Mouse (Mus musculus): Measurements from ENCODE around the gene Gnmt. TPM values are rescaled to one million over a fixed set of nuclear protein-coding genes. Genes with fewer than 3 reads are reported as not detected.

Gnmt gene
- total RNA-seq, 2 experiments from 2014 or later, result 1.5 to 2.7 TPM

Other genes starting within 250 kb of the Gnmt start
- 1 to 10 TPM in 1 of 2 experiments, under 1 TPM in 1; 0.63 to 1.1 TPM for gene Ttbk1, start 241.5 kb downstream of the Gnmt start, total RNA-seq (2021)
- 1 to 10 TPM; 4.2 to 6.9 TPM for gene Dnph1, start 232.5 kb downstream of the Gnmt start, total RNA-seq (2021)
- 10 to 100 TPM; 21.5 to 25.5 TPM for gene Cul9, start 182.8 kb downstream of the Gnmt start, total RNA-seq (2021)
- gene Srf, start 173.0 kb downstream of the Gnmt start, total RNA-seq (2021), result 10 to 100 TPM; 43.1 to 46.5 TPM
- 10 to 100 TPM in 1 of 2 experiments, 1 to 10 TPM in 1; 6.8 to 11.7 TPM for gene Ptk7, start 99.7 kb downstream of the Gnmt start, total RNA-seq (2021)
- gene Klc4, start 83.1 kb downstream of the Gnmt start, total RNA-seq (2021), result 10 to 100 TPM; 35.3 to 50.3 TPM
- 100 to 1,000 TPM in 1 of 2 experiments, 10 to 100 TPM in 1; 92.6 to 114 TPM for gene Mrpl2, start 82.9 kb downstream of the Gnmt start, total RNA-seq (2021)
- gene Cul7, start 78.8 kb downstream of the Gnmt start, total RNA-seq (2021), result 10 to 100 TPM; 36.3 to 42.2 TPM
- gene Rrp36, start 54.8 kb downstream of the Gnmt start, total RNA-seq (2021), result 10 to 100 TPM; 23.8 to 30.4 TPM
- gene Mea1, start 50.4 kb downstream of the Gnmt start, total RNA-seq (2021), result 100 to 1,000 TPM in 1 of 2 experiments, 10 to 100 TPM in 1; 94.2 to 104 TPM
- 10 to 100 TPM; 59.2 to 75.3 TPM for gene Klhdc3, start 48.3 kb downstream of the Gnmt start, total RNA-seq (2021)
- 10 to 100 TPM; 40.9 to 46.1 TPM for gene Ppp2r5d, start 24.1 kb downstream of the Gnmt start, total RNA-seq (2021)
- gene Pex6, start 17.7 kb downstream of the Gnmt start, total RNA-seq (2021), result 10 to 100 TPM; 59.3 to 64.9 TPM
- 10 to 100 TPM; 49.9 to 55.6 TPM for gene Cnpy3, start 23.0 kb upstream of the Gnmt start, total RNA-seq (2021)
- gene Ptcra, start 34.5 kb upstream of the Gnmt start, total RNA-seq (2021), result not detected
- gene 2310039H08Rik, start 43.5 kb upstream of the Gnmt start, total RNA-seq (2021), result 10 to 100 TPM; 54.1 to 96.1 TPM
- gene Rpl7l1, start 53.5 kb upstream of the Gnmt start, total RNA-seq (2021), result 10 to 100 TPM; 89.0 to 97.3 TPM
- gene Bicral, start 129.3 kb upstream of the Gnmt start, total RNA-seq (2021), result 10 to 100 TPM; 23.0 to 24.3 TPM
- 10 to 100 TPM; 20.9 to 21.9 TPM for gene Tbcc, start 161.5 kb upstream of the Gnmt start, total RNA-seq (2021)
- gene Prph2, start 181.3 kb upstream of the Gnmt start, total RNA-seq (2021), result not detected

Data from adrenal gland, postnatal 36 days (tissue).